Mouse (Mus musculus): ENCODE data around the gene Slc39a11. TPM values are rescaled to one million over a fixed set of nuclear protein-coding genes. Genes with fewer than 3 reads are reported as not detected.
A peak's percentile ranks its signal among the peaks of the same experiment; 100 is the strongest.

The Slc39a11 gene
- total RNA-seq (2012; rRNA removed) (52.2 and 54.4 TPM in 2 replicates), total RNA-seq (2014; rRNA removed) (43.2 and 44.9 TPM in 2 replicates), polyA plus RNA-seq (2012; ENCODE audit: insufficient read length, low read depth) (51.0 and 53.1 TPM in 2 replicates)

DNA sequence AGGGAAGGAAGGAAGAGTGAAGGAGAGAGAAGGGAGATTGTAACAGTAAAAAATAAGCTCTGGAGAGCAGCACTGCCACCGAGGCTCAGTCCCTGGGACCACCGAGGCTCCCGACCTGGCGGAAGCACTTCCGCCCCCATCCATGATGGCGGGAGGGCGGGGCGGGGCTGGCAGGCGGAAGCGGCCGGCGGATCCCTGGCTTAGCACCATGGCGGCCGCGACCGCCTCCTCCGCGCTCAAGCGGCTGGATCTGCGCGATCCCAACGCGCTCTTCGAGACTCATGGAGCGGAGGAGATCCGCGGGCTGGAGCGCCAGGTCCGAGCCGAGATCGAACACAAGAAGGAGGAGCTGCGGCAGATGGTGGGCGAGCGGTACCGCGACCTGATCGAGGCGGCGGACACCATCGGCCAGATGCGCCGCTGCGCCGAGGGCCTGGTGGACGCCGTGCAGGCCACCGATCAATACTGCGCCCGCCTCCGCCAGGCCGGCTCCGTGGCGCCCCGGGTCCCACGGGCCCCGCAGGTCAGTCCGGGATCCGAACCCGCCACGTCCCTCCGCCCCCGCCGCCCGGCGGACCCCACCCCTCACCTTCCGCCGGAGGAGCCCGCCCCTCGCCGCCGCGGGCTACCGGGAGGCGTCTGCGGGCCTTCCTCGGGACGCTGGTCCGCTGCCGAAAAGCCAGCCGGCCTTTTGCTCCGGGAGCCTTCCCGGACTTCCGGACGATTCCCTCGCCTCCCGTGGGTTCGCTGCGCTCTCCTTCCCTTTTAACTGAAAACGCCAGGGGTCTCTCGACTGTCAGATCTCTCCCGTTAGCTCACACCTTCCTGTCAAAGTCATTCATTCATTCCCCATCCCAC lies at the start of gene Slc39a11:
Gene Slc39a11 (minus strand): TSS at position 727 of the 858 bp plus-strand sequence.
- H3K79me2 ChIP-seq (replicated peaks; ENCODE audit: control insufficient read depth, extremely low read depth, insufficient read depth, poor library complexity, severe bottlenecking): no peaks in the 10 kb centered on the region
- H3K4me3 ChIP-seq (replicated peaks in 1 of 3; ENCODE audit: low read depth in 2 of 3, low read length in 2 of 3, poor library complexity in 1 of 3): peak within 1 kb of the TSS; percentile 76 to 97 (median 95)
- peak within 1 kb of the TSS; percentile 94 for H3K4me2 ChIP-seq (ENCODE audit: insufficient read depth, low read depth, poor library complexity, severe bottlenecking)
- in situ Hi-C loops (cut with MboI; ENCODE audit: low pct_ligation_motif_present, low pct_unique_long_range_greater_than_20kb, low sequenced_read_pairs): no loop called here
- peaks cover 30 to 35% of the 10 kb centered on the region in 2 experiments for H3K36me3 ChIP-seq (replicated peaks in 1 of 2; ENCODE audit: control insufficient read depth in 1 of 2, insufficient read depth in 1 of 2, low read length in 1 of 2)
- H3K9me3 ChIP-seq (replicated peaks; ENCODE audit: low read length): peaks cover 4% of the 10 kb centered on the region
- H3K27ac ChIP-seq (ENCODE audit: insufficient read depth, low read depth): peak within 1 kb of the TSS; percentile 73
- H3K27me3 ChIP-seq (replicated peaks): peaks cover 2% of the 10 kb centered on the region
- TF ChIP-seq USF1 (IDR thresholded peaks at IDR 0.05; ENCODE audit: low read depth, low read length) (no peak), MAZ (IDR thresholded peaks at IDR 0.05; ENCODE audit: low read depth, low read length) (0 out of 2 replicates have a peak, but pooled peaks have one; percentile 31), ETS1 (conservative IDR thresholded peaks at IDR 0.05; ENCODE audit: low read depth, low read length) (peak; percentile 20; the same call in 1 of the 2 replicates), KAT2A (IDR thresholded peaks at IDR 0.05; ENCODE audit: insufficient replicate concordance, low read length) (peak; percentile 44; the same call in 1 of the 2 replicates), NRF1 (IDR thresholded peaks at IDR 0.05; ENCODE audit: low read depth, low read length) (peak; percentile 45; the same call in 1 of the 2 replicates), E2F4 (IDR thresholded peaks at IDR 0.05; ENCODE audit: insufficient replicate concordance, low read depth, low read length) (no peak), ZC3H11A (IDR thresholded peaks at IDR 0.05; ENCODE audit: low read depth, low read length) (no peak), MXI1 (IDR thresholded peaks at IDR 0.05; ENCODE audit: low read depth, low read length) (peak; percentile 64), RCOR1 (conservative IDR thresholded peaks at IDR 0.05; ENCODE audit: low read depth, low read length) (no peak; the same call in 1 of the 2 replicates), BHLHE40 (IDR thresholded peaks at IDR 0.05; ENCODE audit: low read depth, low read length) (no peak), JUN (IDR thresholded peaks at IDR 0.05; ENCODE audit: insufficient read depth, low read depth, low read length) (no peak), RAD21 (IDR thresholded peaks at IDR 0.05; ENCODE audit: low read depth, low read length) (no peak), UBTF (IDR thresholded peaks at IDR 0.05; ENCODE audit: low read depth, low read length) (no peak), ZMIZ1 (IDR thresholded peaks at IDR 0.05; ENCODE audit: low read depth, low read length) (peak; percentile 43; the same call in 1 of the 2 replicates), CHD2 (IDR thresholded peaks at IDR 0.05; ENCODE audit: low read length) (peak; percentile 15; the same call in 1 of the 2 replicates), POLR2A (IDR thresholded peaks at IDR 0.05; ENCODE audit: low read depth, low read length) (peak; percentile 86), HCFC1 (IDR thresholded peaks at IDR 0.05; ENCODE audit: low read depth, low read length) (peak; percentile 83), IRF4 (IDR thresholded peaks at IDR 0.05; ENCODE audit: low read depth, low read length) (no peak; the same call in 1 of the 2 replicates), MYC (IDR thresholded peaks at IDR 0.05; ENCODE audit: low read depth, low read length) (no peak), ZKSCAN1 (IDR thresholded peaks at IDR 0.05; ENCODE audit: borderline replicate concordance, low read depth, low read length) (no peak), CHD1 (IDR thresholded peaks at IDR 0.05; ENCODE audit: low read depth, low read length) (no peak), POLR2AphosphoS2 (IDR thresholded peaks at IDR 0.05; ENCODE audit: low read depth, low read length) (no peak; the same call in 1 of the 2 replicates), JUND (conservative IDR thresholded peaks at IDR 0.05; ENCODE audit: low read depth, low read length) (no peak), MEF2A (IDR thresholded peaks at IDR 0.05; ENCODE audit: borderline replicate concordance, low read depth, low read length) (no peak), GABPA (IDR thresholded peaks at IDR 0.05; ENCODE audit: insufficient replicate concordance, low read depth, low read length) (no peak), SMC3 (IDR thresholded peaks at IDR 0.05; ENCODE audit: low read depth, low read length) (no peak), PAX5 (IDR thresholded peaks at IDR 0.05; ENCODE audit: low read length) (no peak), NELFE (IDR thresholded peaks at IDR 0.05; ENCODE audit: low read depth, low read length) (peak; percentile 74), TCF12 (IDR thresholded peaks at IDR 0.05; ENCODE audit: low read depth, low read length) (peak; percentile 72), EP300 (IDR thresholded peaks at IDR 0.05; ENCODE audit: low read length) (no peak), TBP (conservative IDR thresholded peaks at IDR 0.05; ENCODE audit: low read depth, low read length) (0 out of 2 replicates have a peak, but pooled peaks have one; percentile 42), USF2 (conservative IDR thresholded peaks at IDR 0.05; ENCODE audit: low read depth, low read length) (no peak), ELF1 (IDR thresholded peaks at IDR 0.05; ENCODE audit: low read depth, low read length) (peak; percentile 96), SIN3A (IDR thresholded peaks at IDR 0.05; ENCODE audit: low read length) (peak; percentile 73; the same call in 1 of the 2 replicates)
- dilution Hi-C loops (cut with MboI; ENCODE audit: extremely low pct_ligation_motif_present, extremely low pct_unique_long_range_greater_than_20kb, low sequenced_read_pairs): no loop called here
- H3K4me1 ChIP-seq (ENCODE audit: control insufficient read depth in 1 of 2, insufficient read depth in 2 of 2): peaks cover 9 to 28% of the 10 kb centered on the region in 2 experiments; a peak in 3 of 4 replicates
- peak within 1 kb of the TSS; percentile 95 for H3K9ac ChIP-seq (ENCODE audit: insufficient read depth, low read depth)
- peak; percentile 79 for DNase-seq (ENCODE audit: extremely low read depth)

Measured in CH12.LX (cell line).